Mouse (Mus musculus): ENCODE measurements around the gene Ppil4.

Ppil4 gene

DNA sequence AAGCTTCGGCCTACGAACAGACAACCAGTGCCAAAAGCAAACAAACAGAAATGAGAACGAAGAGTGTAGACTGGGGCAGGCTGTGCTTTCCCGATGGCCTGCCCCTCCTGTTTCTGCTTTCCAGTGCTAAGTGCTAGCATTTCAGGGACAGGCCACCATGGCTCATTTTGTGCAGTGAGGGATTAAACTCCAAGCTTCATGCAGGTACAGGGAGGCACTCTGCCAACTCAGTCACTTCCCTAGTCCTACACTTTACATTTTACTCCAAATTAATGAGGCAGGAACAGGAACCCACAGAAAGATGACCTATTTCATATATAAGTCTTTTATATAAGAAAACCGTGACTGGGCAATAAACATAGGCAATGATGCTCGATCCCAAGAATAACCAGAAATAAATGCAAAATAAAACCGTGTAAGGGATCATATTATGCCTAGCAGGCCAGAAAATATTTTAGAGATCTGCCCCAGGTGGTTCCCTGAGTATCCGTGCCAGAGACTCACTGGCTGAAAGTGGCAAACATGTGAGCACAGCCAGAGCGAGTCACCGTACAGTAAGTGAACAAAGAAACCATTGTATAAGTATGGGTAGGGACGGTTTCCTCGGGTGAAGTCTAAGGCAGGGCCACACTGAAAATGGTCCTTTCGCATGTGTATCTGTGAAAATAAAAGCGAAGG is 68.7 kb downstream of the Ppil4 start:
- in situ Hi-C loops (cut with MboI), result no loop called here

DNA sequence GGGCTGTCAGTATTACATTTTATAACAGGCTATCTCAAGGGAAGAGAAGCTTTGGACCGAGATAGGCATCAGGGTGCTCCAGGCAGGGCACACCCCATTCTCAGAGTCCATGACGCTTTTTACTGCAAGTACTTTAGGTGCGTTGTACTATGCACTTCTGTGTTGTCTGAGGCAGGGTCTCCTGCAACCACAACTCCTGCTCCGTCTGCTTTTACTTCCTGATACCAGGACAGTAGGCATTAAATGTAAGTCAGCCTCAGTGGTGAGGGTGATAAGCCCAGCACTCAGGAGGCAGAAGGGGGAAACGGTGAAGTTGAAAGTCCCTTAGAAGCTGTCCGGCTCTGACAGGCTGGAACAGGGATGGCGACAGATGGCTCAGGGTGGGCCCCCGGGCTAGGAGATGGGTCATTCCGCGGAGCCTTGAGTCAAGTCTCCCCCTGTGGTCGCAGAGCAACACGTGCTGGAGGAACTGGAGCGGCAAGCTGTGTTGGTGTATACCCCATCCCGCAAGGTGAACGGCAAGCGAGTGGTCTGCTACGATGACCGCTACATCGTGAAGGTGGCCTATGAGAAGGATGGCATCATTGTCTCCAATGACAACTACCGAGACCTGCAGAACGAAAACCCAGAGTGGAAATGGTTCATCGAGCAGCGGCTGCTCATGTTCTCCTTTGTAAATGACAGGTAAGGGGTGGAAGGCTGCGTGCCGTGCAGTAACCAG is 69.4 kb downstream of the Ppil4 start:
- in situ Hi-C loops (cut with MboI), result no loop called here

DNA sequence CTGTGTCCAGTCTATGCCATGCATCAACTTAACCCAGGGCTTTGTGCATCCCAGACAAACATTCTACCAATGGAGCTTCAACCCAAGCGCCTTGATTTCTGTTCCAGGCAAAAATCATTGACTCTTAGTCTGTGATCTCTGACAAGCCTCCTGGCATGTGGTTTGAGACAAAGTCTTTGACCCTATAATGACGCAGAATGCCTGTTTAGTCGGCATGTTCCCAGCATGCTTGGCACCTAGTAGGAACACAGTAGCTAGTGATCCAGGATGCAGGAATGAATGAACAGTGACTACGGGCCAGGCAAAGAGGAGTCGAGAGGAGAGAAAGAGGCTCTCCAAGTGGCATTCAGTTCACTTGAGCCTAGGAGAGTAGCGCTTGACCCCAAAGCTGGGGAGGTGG is 70.7 kb downstream of the Ppil4 start:
- in situ Hi-C loops (cut with MboI), result no loop called here

DNA sequence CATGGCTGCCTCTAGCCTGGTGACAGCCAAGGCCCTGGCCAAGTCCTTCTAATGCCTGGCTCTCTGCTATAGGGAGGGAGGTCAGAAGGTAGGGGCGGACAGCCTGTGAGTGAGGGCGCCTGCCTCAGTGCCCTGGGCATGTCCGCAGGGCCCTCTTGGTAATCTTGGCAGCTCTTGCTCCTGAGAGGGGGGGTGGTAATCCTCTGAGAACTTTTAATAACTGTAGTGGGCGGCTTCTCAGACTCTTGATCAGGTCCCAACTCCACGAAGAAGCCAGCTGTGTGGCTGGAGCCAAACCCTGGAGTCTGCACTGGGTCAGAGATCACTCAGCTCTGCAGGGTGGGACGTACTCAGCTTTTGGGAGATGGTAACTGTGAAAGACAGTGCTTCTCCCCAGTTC is 71.5 kb downstream of the Ppil4 start:
- in situ Hi-C loops (cut with MboI), result no loop called here

DNA sequence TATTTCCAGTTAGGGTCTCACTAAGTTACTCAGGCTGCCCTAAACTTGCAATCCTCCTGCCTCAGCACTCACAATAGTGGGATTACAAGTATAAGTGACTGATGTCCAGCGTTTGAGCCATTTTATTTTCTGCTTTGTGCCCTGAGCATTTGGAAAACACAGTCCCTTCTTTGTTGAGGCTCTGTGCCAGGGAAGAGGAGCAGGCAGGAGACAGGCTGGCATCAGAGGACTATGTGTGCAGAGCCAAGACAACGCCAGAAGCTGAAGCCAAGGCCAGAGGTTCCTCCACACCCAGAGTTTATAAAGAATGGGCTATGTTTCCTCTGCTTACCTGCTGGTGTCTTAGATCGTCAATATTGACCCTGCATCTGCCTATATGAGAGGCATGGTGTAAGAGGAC is 72.1 kb downstream of the Ppil4 start:
- in situ Hi-C loops (cut with MboI), result loop anchor here (5.0 kb wide), 1 partner anchor 48 kb away; no protein-coding TSS in a partner anchor

DNA sequence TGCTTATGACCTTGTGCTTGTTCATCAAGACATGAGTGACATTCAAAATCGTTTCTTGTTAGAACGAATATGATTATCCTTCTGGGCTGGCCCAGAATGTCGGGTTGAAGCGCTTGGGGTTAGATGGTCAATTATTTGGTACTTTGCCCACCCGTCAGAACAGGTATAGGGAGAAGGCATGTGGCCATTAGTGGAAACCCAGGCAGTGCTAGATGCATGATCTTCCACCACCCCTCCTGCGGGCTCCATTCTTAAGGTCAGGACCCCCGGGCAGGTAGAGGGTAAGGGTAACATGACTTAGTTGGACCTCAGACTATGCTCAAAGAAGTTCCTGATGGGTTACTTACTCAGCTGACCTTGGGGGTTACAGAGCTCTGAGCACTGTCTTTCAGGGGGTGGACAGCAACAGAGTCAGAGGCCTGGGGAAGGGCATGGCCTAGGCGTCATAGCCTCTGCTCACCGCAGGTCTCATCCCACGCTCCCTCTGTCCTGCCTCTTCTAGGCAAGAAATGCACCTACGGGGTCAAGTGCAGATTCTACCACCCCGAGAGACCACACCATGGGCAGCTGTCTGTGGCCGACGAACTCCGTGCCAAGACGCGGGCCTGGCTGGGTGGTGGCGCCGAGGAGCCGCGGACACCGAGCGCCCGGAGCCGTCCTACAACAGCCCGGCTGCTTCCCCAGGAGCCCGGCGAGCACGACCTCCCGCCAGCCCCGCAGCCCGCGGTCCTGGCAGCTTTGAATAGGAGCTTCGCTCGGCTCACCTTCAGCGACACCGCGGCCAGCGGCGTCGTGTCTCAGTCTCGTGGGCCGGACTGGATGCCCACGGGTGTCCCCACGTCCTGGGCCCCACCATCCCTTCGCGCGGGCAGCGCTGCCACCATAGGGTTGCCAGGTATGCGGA is 74.3 kb downstream of the Ppil4 start:
- in situ Hi-C loops (cut with MboI), result loop anchor here (5.0 kb wide), 1 partner anchor 50 kb away; no protein-coding TSS in a partner anchor

DNA sequence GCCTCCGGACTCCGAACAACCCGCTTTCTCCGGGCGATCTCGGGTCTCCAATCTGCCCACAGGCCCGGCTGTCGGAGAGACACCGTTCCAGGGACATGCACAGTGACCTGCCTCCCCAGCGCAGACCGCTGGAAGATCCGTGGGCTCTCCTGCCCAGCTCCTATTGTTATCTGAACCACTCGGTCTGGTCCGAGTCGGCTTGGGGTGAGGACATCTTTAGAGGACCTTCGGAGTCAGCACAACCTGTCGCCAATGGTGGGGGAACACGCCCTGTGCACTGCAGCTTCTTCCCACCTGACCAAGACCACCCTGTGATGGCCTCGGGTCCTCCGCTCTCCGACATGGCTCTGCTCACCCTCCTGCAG is 75.0 kb downstream of the Ppil4 start:
- in situ Hi-C loops (cut with MboI), result loop anchor here (5.0 kb wide), 1 partner anchor 50 kb away; no protein-coding TSS in a partner anchor

DNA sequence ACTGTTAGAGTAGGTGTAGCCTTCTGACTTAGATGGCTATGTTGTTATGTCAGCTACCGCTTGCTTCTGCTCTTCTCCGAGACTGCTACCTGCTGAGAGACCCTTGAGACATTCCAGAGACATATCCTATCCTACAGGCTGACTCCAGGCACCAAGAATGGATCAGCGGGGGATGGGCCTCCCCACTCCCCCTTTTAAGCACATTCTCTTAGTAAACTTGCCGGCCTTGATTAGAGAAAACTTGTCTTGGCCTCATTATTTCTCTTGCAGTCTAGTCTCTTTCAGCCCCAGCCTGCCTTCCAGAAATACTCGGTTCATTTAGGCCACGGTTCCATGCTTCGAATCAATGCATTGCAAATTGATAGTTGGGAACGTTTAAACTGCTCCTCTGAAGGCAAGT is 77.1 kb downstream of the Ppil4 start:
- in situ Hi-C loops (cut with MboI), result loop anchor here (5.0 kb wide), 1 partner anchor 52 kb away; no protein-coding TSS in a partner anchor

DNA sequence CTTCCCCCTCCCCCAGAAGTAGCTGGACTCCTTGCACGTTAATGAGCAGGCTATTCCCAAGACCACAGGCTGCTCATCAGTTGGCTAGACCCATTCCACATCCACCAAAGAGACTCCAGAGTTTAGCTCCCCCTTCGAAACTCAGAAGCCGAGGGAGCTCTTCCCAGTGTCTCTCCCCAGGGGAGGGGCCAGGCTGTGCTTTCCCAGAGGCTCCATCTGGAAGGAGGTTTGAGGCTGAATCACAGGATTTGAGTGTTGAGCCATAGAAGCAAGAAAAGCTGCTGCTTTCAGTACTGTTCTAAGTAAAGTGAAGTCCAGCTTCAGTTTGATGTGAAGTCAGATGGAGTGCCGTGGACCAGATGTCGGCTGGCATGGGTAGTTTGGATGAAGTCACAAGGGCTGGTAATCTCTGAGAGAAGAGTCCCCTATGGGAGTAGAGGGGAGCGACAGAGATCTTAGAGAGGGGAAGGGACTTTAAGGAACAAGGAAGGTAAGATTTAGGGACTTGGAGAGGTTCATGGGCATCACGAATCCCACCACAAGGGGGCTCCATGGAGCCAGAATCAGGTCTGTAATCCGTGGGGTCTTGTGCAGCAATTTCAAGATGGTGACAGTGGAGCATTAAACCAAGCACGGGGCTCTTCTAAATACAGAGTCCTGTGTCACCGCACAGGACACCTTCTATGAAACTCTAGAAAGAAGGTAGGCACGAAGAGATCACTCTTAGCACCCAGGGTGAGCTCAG is 78.1 kb downstream of the Ppil4 start:
- in situ Hi-C loops (cut with MboI), result no loop called here

DNA sequence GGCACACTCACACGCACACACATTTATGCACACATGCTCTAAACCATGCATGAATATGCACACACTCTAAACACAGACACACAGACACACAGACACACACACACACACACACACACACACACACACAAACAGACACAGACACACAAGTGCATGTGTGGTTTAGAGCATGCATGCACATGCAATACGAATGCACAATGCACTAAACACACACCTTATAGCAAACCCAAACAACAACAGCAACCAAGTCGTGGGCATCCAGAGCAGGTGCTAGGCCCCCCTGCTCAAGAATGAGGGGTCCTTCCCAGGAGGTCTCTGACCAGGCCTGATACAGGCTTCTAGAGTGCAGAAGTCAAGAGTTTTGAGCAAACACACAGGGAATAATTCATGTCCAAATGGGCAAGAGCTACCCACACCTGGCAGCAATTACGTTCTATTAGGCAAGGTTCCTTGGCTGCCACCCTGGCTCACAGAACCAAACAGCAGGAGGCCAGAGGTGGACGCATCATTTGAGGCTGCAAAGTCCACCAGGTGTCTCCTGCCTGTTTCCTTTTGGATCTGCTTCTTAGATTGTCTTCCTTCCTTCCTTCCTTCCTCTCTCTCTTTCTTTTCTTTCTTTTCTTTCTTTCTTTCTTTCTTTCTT is 78.8 kb downstream of the Ppil4 start:
- in situ Hi-C loops (cut with MboI), result no loop called here
